Mouse (Mus musculus) intestine, embryonic 14.5 days (tissue): ENCODE measurements around the gene Tex44. TPM values are rescaled to one million over a fixed set of nuclear protein-coding genes. Genes with fewer than 3 reads are reported as not detected.

Source experiments
- ATAC-seq: fragments of 200-750 bp; cut with Nextera tagmentation; replicated peaks from 2 replicates; pipeline ENCODE4 v1.8.0; 2017; ENCODE audit warnings: low read depth, moderate number of reproducible peaks, moderate TSS enrichment, moderate library complexity; ENCODE audit not compliant: low FRiP score, low TSS enrichment
- DNase-seq: peaks from one replicate; pipeline ENCODE4 v3.0.0-alpha.2; 2018; ENCODE audit warnings: low spot score
- H3K27ac ChIP-seq: fragments of 300-500 bp; sonication (generic); 2 replicates; pipeline ENCODE4 v1.5.1; 2014; ENCODE audit warnings: low read depth, mild to moderate bottlenecking, control low read depth
- H3K27me3 ChIP-seq: fragments of 300-500 bp; sonication (generic); replicated peaks from 2 replicates; pipeline ENCODE4 v1.6.1; 2014; ENCODE audit warnings: low read length, control low read depth; ENCODE audit not compliant: control insufficient read depth, insufficient read depth
- H3K36me3 ChIP-seq: fragments of 300-500 bp; sonication (generic); 2 replicates; pipeline ENCODE4 v1.6.1; 2014; ENCODE audit warnings: low read length, control low read depth; ENCODE audit not compliant: control insufficient read depth, insufficient read depth
- H3K4me1 ChIP-seq: fragments of 300-500 bp; sonication (generic); replicated peaks from 2 replicates; pipeline ENCODE4 v1.6.1; 2014; ENCODE audit warnings: low read length, control low read depth, mixed read lengths; ENCODE audit not compliant: control insufficient read depth, insufficient read depth
- H3K4me2 ChIP-seq: fragments of 300-500 bp; sonication (generic); 2 replicates; pipeline ENCODE4 v1.6.1; 2014; ENCODE audit warnings: low read length
- H3K4me3 ChIP-seq: fragments of 300-500 bp; sonication (generic); 2 replicates; pipeline ENCODE4 v1.5.1; 2014; ENCODE audit warnings: low read depth, low read length, control low read depth, mixed read lengths
- H3K9ac ChIP-seq: fragments of 300-500 bp; sonication (generic); 2 replicates; pipeline ENCODE4 v1.6.1; 2014; ENCODE audit warnings: mild to moderate bottlenecking, low read length
- H3K9me3 ChIP-seq: fragments of 300-500 bp; sonication (generic); 2 replicates; pipeline ENCODE4 v1.6.1; 2016; ENCODE audit warnings: low read length, control low read depth; ENCODE audit not compliant: control insufficient read depth
- WGBS: fragments of 180-500 bp; shearing (Covaris S2); extraction: QIAGEN DNeasy Blood & Tissue Kit; methylation state at CpG from one replicate; pipeline ENCODE4 v1.1.7; 2014; 5-methylcytosine and 5-hydroxymethylcytosine counted together
- polyA plus RNA-seq: library from polyadenylated mRNA; unstranded; fragments of >200 nt; fragmentation: Nextera tagmentation; extraction: Ambion mirVana; gene quantifications from 2 replicates; pipeline ENCODE4 v1.2.1, GENCODE M21; 2014

Tex44 gene
- polyA plus RNA-seq, 1 experiment from 2014 or later = not detected

DNA sequence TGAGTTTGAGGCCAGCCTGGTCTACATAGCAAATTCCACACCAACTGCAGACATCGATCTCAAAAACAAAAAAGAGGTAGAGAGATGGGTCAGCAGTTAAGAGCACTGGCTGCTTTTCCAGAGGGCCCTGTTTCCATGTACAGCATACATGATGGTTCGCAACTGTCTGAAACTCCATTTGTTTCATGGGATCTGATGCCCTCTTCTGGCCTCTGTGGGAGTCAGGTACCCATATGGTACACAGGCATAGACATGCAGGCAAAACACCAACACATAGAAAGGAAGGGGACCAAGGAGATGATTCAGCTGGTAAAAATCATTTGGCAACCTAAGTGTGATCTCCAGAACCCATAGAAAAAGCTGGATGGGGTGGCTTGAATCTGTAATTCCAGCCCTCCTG, 12.4 kb downstream of the Tex44 start:
- WGBS = 75% methylated on average over 2 of the region's 2 CpGs
- Histone ChIP-seq H3K27ac (no peak overlapping the region), H3K4me1 (peaks cover 55% of the 10 kb centered on the region), H3K4me3 (no peak overlapping the region), H3K36me3 (no peaks in the 10 kb centered on the region), H3K27me3 (no peaks in the 10 kb centered on the region), H3K9me3 (no peaks in the 10 kb centered on the region), H3K4me2 (no peak overlapping the region), H3K9ac (no peak overlapping the region)
- ATAC-seq (no peak), DNase-seq (no peak)

DNA sequence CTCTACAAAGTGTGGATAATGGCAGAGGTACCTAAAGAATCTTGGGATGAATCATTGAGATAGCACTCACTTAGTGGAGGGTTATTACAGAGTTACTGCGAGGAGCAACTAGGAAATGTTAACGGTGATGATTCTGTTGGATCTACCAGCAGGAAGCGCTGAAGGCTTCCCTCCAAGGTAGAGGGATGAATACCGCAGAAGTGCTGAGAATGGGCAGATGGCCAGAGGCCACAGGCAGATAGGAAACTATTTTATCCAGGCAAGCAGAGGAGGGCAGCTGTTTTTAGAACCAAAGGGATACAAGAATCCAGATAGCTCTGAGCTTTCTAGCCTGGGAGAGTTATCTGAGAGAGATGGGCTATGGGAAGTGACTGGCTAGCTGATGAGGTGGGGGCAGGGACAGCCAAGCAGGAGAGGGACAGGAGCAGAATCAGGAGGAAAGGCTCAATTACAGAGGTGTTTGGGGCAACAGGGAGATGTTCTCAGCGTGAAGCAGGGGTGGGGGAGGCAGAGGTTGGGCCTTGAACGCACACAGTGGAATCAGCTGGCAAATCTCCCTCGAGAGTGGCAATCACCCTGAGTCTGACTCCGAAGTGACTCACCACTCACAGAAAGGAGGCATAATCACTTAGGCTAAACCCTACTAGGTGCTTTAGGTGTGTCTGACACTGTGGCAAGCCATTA, 13.5 kb downstream of the Tex44 start:
- H3K27me3 ChIP-seq = no peaks in the 10 kb centered on the region
- peaks cover 58% of the 10 kb centered on the region for H3K4me1 ChIP-seq
- ATAC-seq (no peak), DNase-seq (no peak)
- WGBS = 36% methylated on average over 8 of the region's 8 CpGs
- no peaks in the 10 kb centered on the region for H3K9me3 ChIP-seq
- no peaks in the 10 kb centered on the region for H3K36me3 ChIP-seq
- H3K27ac ChIP-seq = 0 out of 2 replicates have a peak overlapping the region, but pooled peaks have one; percentile 16
- no peak overlapping the region for H3K4me3 ChIP-seq
- H3K9ac ChIP-seq = no peak overlapping the region
- H3K4me2 ChIP-seq = no peak overlapping the region

DNA sequence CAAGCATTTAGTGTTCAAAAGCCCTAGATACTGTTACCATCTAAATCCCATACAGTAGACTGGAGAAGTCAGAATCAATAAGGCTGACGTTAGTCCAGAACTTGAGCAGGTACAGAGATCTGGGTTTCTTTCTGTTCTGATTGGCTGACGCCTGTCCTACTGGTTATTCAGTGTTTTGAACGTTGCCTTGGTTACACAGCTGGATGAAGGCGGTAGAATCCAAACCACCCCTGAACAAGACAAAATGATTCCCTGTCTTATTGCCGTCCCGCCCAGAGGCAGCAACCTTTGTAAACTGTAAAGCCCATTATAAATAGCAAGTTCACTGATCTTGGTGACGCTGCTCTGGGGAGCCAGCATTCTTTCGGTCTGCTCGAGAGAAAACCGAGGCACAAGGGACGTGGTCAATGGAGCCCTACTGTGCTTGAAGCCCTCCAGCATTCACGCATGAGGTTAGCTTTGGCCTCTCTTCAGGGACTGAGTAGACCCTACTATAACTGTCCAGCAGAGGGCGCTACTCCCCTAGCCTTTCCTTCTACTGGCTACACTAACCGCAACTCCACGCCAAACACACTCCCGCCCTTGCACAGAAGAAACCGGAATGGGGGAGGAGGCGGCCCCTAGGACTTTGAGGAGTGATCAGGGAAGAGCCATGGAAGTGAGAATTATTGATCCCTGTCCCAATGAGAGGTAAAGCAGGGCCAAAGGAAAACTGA, 14.2 kb downstream of the Tex44 start:
- Histone ChIP-seq H3K4me2 (peak overlapping the region; percentile 91), H3K36me3 (no peaks in the 10 kb centered on the region), H3K27ac (peak overlapping the region; percentile 100), H3K4me3 (peak overlapping the region; percentile 40), H3K9ac (peak overlapping the region; percentile 96), H3K27me3 (no peaks in the 10 kb centered on the region), H3K4me1 (peaks cover 51% of the 10 kb centered on the region), H3K9me3 (no peaks in the 10 kb centered on the region)
- ATAC-seq (peak; percentile 77), DNase-seq (peak; percentile 98)
- 6% methylated on average over 18 of the region's 18 CpGs for WGBS

DNA sequence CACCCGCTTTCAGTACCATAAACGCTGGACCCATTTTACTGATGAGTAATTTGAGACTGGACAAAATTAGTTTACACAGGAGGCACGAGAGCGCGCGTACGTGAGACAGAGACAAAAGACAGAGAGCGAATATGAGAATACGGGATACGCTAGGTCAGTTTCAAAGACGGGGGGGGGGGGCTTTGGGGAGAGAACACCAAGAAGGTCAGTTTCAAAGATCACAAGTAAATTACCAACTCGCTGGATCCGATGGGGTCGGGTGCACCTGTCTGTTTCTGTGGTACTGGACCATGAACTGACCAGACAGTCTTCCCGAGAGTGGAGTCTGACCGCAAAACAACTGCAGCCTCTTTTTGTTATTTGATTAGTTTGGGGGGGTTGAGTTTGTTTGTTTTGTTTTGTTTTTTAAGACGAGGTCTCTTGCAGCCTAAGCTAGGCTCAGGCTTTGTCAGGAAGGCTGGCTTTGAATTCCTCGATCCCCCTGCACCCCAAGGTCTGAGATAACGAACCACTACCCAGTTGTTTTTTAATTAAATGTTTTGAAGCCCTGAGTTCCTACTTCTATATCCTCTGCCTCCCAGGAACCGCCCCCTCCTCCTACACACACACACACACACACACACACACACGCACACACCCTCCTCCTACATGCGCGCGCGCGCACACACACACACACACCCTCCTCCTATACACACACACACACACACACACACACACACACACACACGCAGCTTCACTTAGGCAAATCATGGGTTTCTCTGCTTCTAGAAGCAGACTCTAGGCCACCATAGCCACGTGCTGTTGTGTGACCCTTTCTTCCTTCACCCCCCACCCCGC, 15.0 kb downstream of the Tex44 start:
- H3K27me3 ChIP-seq = no peaks in the 10 kb centered on the region
- no peaks in the 10 kb centered on the region for H3K9me3 ChIP-seq
- DNase-seq (peak; percentile 79), ATAC-seq (peak; percentile 43)
- under 1% methylated on average over 29 of the region's 29 CpGs for WGBS
- peak overlapping the region; percentile 91 for H3K4me2 ChIP-seq
- H3K4me3 ChIP-seq = peak overlapping the region; percentile 40
- peak overlapping the region; percentile 96 for H3K9ac ChIP-seq
- H3K27ac ChIP-seq = peak overlapping the region; percentile 100
- no peaks in the 10 kb centered on the region for H3K36me3 ChIP-seq
- H3K4me1 ChIP-seq = peaks cover 44% of the 10 kb centered on the region

DNA sequence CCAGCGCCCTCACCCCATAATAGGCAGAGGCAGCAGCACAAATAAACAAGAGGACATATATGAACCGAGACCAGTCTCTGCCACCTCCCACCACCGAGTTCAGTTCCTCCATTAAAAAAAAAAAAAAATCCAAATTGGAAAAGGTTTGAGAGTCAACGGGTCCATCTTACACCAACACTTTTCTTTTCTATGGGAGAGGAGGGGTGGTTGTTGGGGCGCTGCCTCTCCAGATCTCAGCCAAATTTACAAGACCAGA, 15.5 kb downstream of the Tex44 start:
- H3K4me1 ChIP-seq = peaks cover 41% of the 10 kb centered on the region
- ATAC-seq = no peak; the same call in 1 of the 2 replicates
- DNase-seq = peak; percentile 83
- H3K4me3 ChIP-seq = peak overlapping the region; percentile 40
- no peaks in the 10 kb centered on the region for H3K36me3 ChIP-seq
- no peaks in the 10 kb centered on the region for H3K27me3 ChIP-seq
- WGBS = 0% methylated on average over 5 of the region's 5 CpGs
- H3K9ac ChIP-seq = peak overlapping the region; percentile 96
- peak overlapping the region; percentile 100 for H3K27ac ChIP-seq
- no peaks in the 10 kb centered on the region for H3K9me3 ChIP-seq
- peak overlapping the region; percentile 91 for H3K4me2 ChIP-seq

DNA sequence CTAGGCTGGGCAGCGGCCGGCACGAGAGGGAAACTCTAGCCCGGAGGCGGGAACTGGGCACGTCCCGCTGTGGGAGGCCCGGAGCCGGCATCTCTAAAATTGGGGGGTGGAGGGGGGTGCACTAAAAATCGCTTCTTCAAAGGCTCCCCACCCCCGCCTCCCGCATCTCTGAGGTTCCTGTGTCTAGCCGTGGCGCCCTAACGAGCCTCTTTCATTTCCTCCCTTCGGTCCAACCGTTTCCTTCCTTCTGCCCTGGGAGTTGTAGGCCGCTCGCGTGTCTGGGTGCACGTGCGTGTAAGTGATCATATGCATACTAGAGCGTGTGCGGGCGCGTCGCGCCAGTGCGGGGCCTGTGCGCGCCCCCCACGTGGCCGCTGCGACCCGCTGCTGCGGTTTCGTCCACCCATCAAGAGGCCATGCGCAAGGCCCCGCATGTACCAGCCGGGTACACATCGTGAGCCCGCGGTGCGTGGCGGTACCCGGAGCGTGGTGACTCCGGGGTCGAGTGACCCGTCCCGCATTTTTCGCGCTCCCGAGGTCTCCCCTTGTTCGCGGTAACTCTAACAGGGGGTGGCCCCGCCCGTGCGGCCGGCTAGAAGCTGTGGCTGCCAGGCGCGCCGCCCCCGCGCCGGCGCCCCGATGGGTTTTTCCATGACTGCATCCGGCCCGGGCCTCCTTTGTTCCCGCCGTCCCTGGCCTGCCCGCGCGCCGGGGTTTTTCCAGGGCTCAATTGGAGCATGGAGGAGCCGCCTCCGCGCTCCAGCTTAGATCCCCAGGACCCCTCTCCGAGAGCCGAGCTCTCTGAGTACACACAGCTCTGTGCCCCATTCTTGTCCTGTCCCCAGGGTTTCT, 16.1 kb downstream of the Tex44 start:
- peak overlapping the region; percentile 40 for H3K4me3 ChIP-seq
- no peaks in the 10 kb centered on the region for H3K27me3 ChIP-seq
- peak overlapping the region; percentile 96 for H3K9ac ChIP-seq
- no peaks in the 10 kb centered on the region for H3K9me3 ChIP-seq
- WGBS = under 1% methylated on average over 81 of the region's 81 CpGs
- H3K4me1 ChIP-seq = peaks cover 41% of the 10 kb centered on the region
- no peaks in the 10 kb centered on the region for H3K36me3 ChIP-seq
- DNase-seq (peak; percentile 94), ATAC-seq (peak; percentile 62)
- peak overlapping the region; percentile 91 for H3K4me2 ChIP-seq
- H3K27ac ChIP-seq = peak overlapping the region; percentile 100

DNA sequence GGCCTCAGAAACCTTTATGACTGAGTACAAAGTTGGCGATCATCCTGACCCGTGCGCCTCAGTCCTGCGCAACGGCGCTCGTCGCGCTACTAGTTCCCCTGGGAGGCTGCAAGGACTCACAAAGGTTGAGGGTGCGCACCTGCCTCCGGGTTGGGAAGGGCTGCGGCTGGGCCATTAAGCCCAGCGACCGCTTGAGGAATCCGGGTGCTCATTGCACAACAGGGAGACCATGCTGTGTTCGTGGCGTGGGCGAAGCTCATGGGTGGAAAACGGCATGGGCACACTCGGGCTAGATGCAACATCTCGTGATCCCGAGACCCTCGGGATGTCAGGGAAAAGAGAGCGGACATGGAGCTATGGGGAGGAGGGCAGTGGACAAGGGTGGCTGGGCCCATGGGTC, 16.7 kb downstream of the Tex44 start:
- Histone ChIP-seq H3K4me1 (peaks cover 44% of the 10 kb centered on the region), H3K4me2 (peak overlapping the region; percentile 91), H3K27ac (peak overlapping the region; percentile 100), H3K9me3 (no peaks in the 10 kb centered on the region), H3K4me3 (peak overlapping the region; percentile 40), H3K36me3 (no peaks in the 10 kb centered on the region), H3K9ac (peak overlapping the region; percentile 96), H3K27me3 (no peaks in the 10 kb centered on the region)
- WGBS = 2% methylated on average over 24 of the region's 24 CpGs
- DNase-seq = no peak
- no peak for ATAC-seq
